Mouse (Mus musculus): ENCODE data around the gene Kcnc4.

Kcnc4 gene

GRCm38 (mm10) chr3:107459196-107459772 is at the start of gene Kcnc4:
TSS of gene Kcnc4 (minus strand) at chr3:107459552.
- no peak for DNase-seq (ENCODE audit: low read depth in 1 of 2, low spot score in 2 of 2)

GRCm38 (mm10) chr3:107508696-107509095 is 49.3 kb upstream of the Kcnc4 start:
- DNase-seq (ENCODE audit: low read depth in 1 of 2, low spot score in 2 of 2) = no peak

- DNase-seq (ENCODE audit: low read depth in 1 of 2, low spot score in 2 of 2) = no peak
Measured at GRCm38 (mm10) chr3:107507966-107508365, 48.6 kb upstream of the Kcnc4 start.

GRCm38 (mm10) chr3:107506531-107506930 is 47.2 kb upstream of the Kcnc4 start:
- DNase-seq (ENCODE audit: low read depth in 1 of 2, low spot score in 2 of 2) = no peak

- no peak for DNase-seq (ENCODE audit: low read depth in 1 of 2, low spot score in 2 of 2)
Measured at GRCm38 (mm10) chr3:107505464-107506367, 46.4 kb upstream of the Kcnc4 start.

- no peak for DNase-seq (ENCODE audit: low read depth in 1 of 2, low spot score in 2 of 2)
Measured at GRCm38 (mm10) chr3:107504542-107504941, 45.2 kb upstream of the Kcnc4 start.

GRCm38 (mm10) chr3:107503716-107504115 is 44.4 kb upstream of the Kcnc4 start:
- DNase-seq (ENCODE audit: low read depth in 1 of 2, low spot score in 2 of 2) = no peak

GRCm38 (mm10) chr3:107501702-107502151 is 42.4 kb upstream of the Kcnc4 start:
- no peak for DNase-seq (ENCODE audit: low read depth in 1 of 2, low spot score in 2 of 2)

- DNase-seq (ENCODE audit: low read depth in 1 of 2, low spot score in 2 of 2) = no peak
Measured at GRCm38 (mm10) chr3:107500301-107500700, 40.9 kb upstream of the Kcnc4 start.

- DNase-seq (ENCODE audit: low read depth in 1 of 2, low spot score in 2 of 2) = no peak
Measured at GRCm38 (mm10) chr3:107496086-107496850, 36.9 kb upstream of the Kcnc4 start.

- no peak for DNase-seq (ENCODE audit: low read depth in 1 of 2, low spot score in 2 of 2)
Measured at GRCm38 (mm10) chr3:107495524-107495923, 36.2 kb upstream of the Kcnc4 start.

- no peak for DNase-seq (ENCODE audit: low read depth in 1 of 2, low spot score in 2 of 2)
Measured at GRCm38 (mm10) chr3:107491459-107491858, 32.1 kb upstream of the Kcnc4 start.

GRCm38 (mm10) chr3:107488637-107489036 is 29.3 kb upstream of the Kcnc4 start:
- no peak for DNase-seq (ENCODE audit: low read depth in 1 of 2, low spot score in 2 of 2)

GRCm38 (mm10) chr3:107483290-107483689 is 23.9 kb upstream of the Kcnc4 start:
- DNase-seq (ENCODE audit: low read depth in 1 of 2, low spot score in 2 of 2) = no peak

GRCm38 (mm10) chr3:107480660-107481059 is 21.3 kb upstream of the Kcnc4 start:
- no peak for DNase-seq (ENCODE audit: low read depth in 1 of 2, low spot score in 2 of 2)

GRCm38 (mm10) chr3:107472198-107472597 is 12.8 kb upstream of the Kcnc4 start:
- no peak for DNase-seq (ENCODE audit: low read depth in 1 of 2, low spot score in 2 of 2)

GRCm38 (mm10) chr3:107469059-107469458 is 9.7 kb upstream of the Kcnc4 start:
- no peak for DNase-seq (ENCODE audit: low read depth in 1 of 2, low spot score in 2 of 2)

GRCm38 (mm10) chr3:107468106-107468505 is 8.8 kb upstream of the Kcnc4 start:
- DNase-seq (ENCODE audit: low read depth in 1 of 2, low spot score in 2 of 2) = no peak

- DNase-seq (ENCODE audit: low read depth in 1 of 2, low spot score in 2 of 2) = peak in 1 of 2 experiments; percentile 11
Measured at GRCm38 (mm10) chr3:107466577-107466976, 7.2 kb upstream of the Kcnc4 start.

GRCm38 (mm10) chr3:107462160-107462559 is 2.8 kb upstream of the Kcnc4 start:
- DNase-seq (ENCODE audit: low read depth in 1 of 2, low spot score in 2 of 2) = peak in 1 of 2 experiments; percentile 16

- DNase-seq (ENCODE audit: low read depth in 1 of 2, low spot score in 2 of 2) = no peak
Measured at GRCm38 (mm10) chr3:107459773-107460431, 550 bp upstream of the Kcnc4 start.

Data from monocyte, adult 2 months (primary cell).